Mouse (Mus musculus) megakaryocyte-erythroid progenitor cell, adult 5-6 weeks (primary cell): ENCODE data around the gene Kremen1. TPM values are rescaled to one million over a fixed set of nuclear protein-coding genes. Genes with fewer than 3 reads are reported as not detected.

Source experiments
- ATAC-seq: replicated peaks from 2 replicates; pipeline ENCODE4 v1.8.0; 2016; ENCODE audit warnings: mild to moderate bottlenecking, inconsistent platforms; ENCODE audit not compliant: severe bottlenecking, poor library complexity, low FRiP score, low TSS enrichment
- total RNA-seq, 2 experiments: library from RNA; stranded (forward) in 1 of 2; stranded (reverse) in 1 of 2; fragments of 200-1000, 215-1000 nt in 1 of 2; fragments of >200 nt in 1 of 2; fragmentation: Nextera tagmentation in 1 of 2; gene quantifications; 2 replicates each; pipeline ENCODE4 v1.2.3; 2014 to 2017

The Kremen1 gene
- total RNA-seq, 2 experiments from 2014 or later: 1.1 TPM

GRCm38 (mm10) chr11:5271274-5272065, 10.1 kb upstream of the Kremen1 start:
- no peak for ATAC-seq

GRCm38 (mm10) chr11:5269846-5270461, 8.6 kb upstream of the Kremen1 start:
- no peak for ATAC-seq

GRCm38 (mm10) chr11:5265764-5266163, 4.4 kb upstream of the Kremen1 start:
- no peak for ATAC-seq

GRCm38 (mm10) chr11:5263078-5263730, 1.8 kb upstream of the Kremen1 start:
- no peak for ATAC-seq

GRCm38 (mm10) chr11:5260942-5261459, 357 bp downstream of the Kremen1 start:
- 0 out of 2 replicates have a peak, but pooled peaks have one; percentile 18 for ATAC-seq

- ATAC-seq: no peak
Observed at GRCm38 (mm10) chr11:5259944-5260598, 1.3 kb downstream of the Kremen1 start.

GRCm38 (mm10) chr11:5258036-5258435, 3.3 kb downstream of the Kremen1 start:
- ATAC-seq: no peak

- no peak for ATAC-seq
Observed at GRCm38 (mm10) chr11:5257151-5257862, 4.1 kb downstream of the Kremen1 start.

GRCm38 (mm10) chr11:5255509-5256014, 5.8 kb downstream of the Kremen1 start:
- ATAC-seq: no peak

- peak; percentile 52 for ATAC-seq
Observed at GRCm38 (mm10) chr11:5254016-5254415, 7.3 kb downstream of the Kremen1 start.

- no peak for ATAC-seq
Observed at GRCm38 (mm10) chr11:5253528-5253927, 7.8 kb downstream of the Kremen1 start.

- no peak for ATAC-seq
Observed at GRCm38 (mm10) chr11:5252727-5253126, 8.6 kb downstream of the Kremen1 start.

GRCm38 (mm10) chr11:5251112-5251511, 10.2 kb downstream of the Kremen1 start:
- ATAC-seq: no peak

GRCm38 (mm10) chr11:5248200-5248599, 13.2 kb downstream of the Kremen1 start:
- no peak for ATAC-seq

- ATAC-seq: no peak
Observed at GRCm38 (mm10) chr11:5245431-5245830, 15.9 kb downstream of the Kremen1 start.

GRCm38 (mm10) chr11:5244749-5245130, 16.6 kb downstream of the Kremen1 start:
- no peak for ATAC-seq

GRCm38 (mm10) chr11:5243812-5244748, 17.3 kb downstream of the Kremen1 start:
- ATAC-seq: no peak

GRCm38 (mm10) chr11:5243208-5243607, 18.1 kb downstream of the Kremen1 start:
- no peak for ATAC-seq
